Mouse (Mus musculus) thymus, postnatal 36 days (tissue): ENCODE results near the gene Faim.

ENCODE experiments used
- DNase-seq, 2 experiments: peaks; one replicate each; pipeline ENCODE4 v3.0.0; 2022; ENCODE audit warnings: mixed read lengths in 2 of 2

Faim gene

GRCm38 (mm10) chr9:98976081-98976480, 10.1 kb upstream of the Faim start:
- DNase-seq, result no peak

GRCm38 (mm10) chr9:98976520-98976919, 9.7 kb upstream of the Faim start:
- no peak for DNase-seq

- DNase-seq, result peak; percentile 87 to 90
These were observed 6.4 kb upstream of the Faim start for GRCm38 (mm10) chr9:98979431-98980416.

- DNase-seq, result no peak
These were observed 413 bp downstream of the Faim start for GRCm38 (mm10) chr9:98986476-98987096.

GRCm38 (mm10) chr9:98987131-98987530, 958 bp downstream of the Faim start:
- DNase-seq, result no peak

- DNase-seq, result no peak
These were observed 7.9 kb downstream of the Faim start for GRCm38 (mm10) chr9:98994103-98994502.

- no peak for DNase-seq
These were observed 13.7 kb downstream of the Faim start for GRCm38 (mm10) chr9:98999881-99000339.

- DNase-seq, result no peak
These were observed 15.2 kb downstream of the Faim start for GRCm38 (mm10) chr9:99001326-99001725.

GRCm38 (mm10) chr9:99009069-99009897, 23.1 kb downstream of the Faim start:
- no peak for DNase-seq

- no peak for DNase-seq
These were observed 23.7 kb downstream of the Faim start for GRCm38 (mm10) chr9:99009898-99010199.

- DNase-seq, result no peak
These were observed 30.1 kb downstream of the Faim start for GRCm38 (mm10) chr9:99016301-99016700.

GRCm38 (mm10) chr9:99016759-99017158, 30.6 kb downstream of the Faim start:
- no peak for DNase-seq

- no peak for DNase-seq
These were observed 31.5 kb downstream of the Faim start for GRCm38 (mm10) chr9:99017679-99018078.

- DNase-seq, result no peak
These were observed 35.0 kb downstream of the Faim start for GRCm38 (mm10) chr9:99021166-99021565.

- DNase-seq, result no peak
These were observed 35.6 kb downstream of the Faim start for GRCm38 (mm10) chr9:99021751-99022150.

- no peak for DNase-seq
These were observed 45.9 kb downstream of the Faim start for GRCm38 (mm10) chr9:99032031-99032430.

- no peak for DNase-seq
These were observed 47.9 kb downstream of the Faim start for GRCm38 (mm10) chr9:99034111-99034510.

GRCm38 (mm10) chr9:99035575-99035974, 49.4 kb downstream of the Faim start, which contains the start of gene Gm1123:
Gene Gm1123, minus strand, starts transcription at chr9:99035715.
- no peak for DNase-seq

- no peak for DNase-seq
These were observed 55.8 kb downstream of the Faim start for GRCm38 (mm10) chr9:99041994-99042393.

- no peak for DNase-seq
These were observed 56.5 kb downstream of the Faim start for GRCm38 (mm10) chr9:99042641-99043040.

GRCm38 (mm10) chr9:99044761-99045160, 58.6 kb downstream of the Faim start:
- DNase-seq, result no peak

GRCm38 (mm10) chr9:99048724-99049250, 62.6 kb downstream of the Faim start:
- no peak for DNase-seq

- DNase-seq, result no peak
These were observed 63.6 kb downstream of the Faim start for GRCm38 (mm10) chr9:99049760-99050159.
